Mouse (Mus musculus): ENCODE data around the gene Hip1. TPM values are rescaled to one million over a fixed set of nuclear protein-coding genes. Genes with fewer than 3 reads are reported as not detected.
A peak's percentile ranks its signal among the peaks of the same experiment; 100 is the strongest.

The Hip1 gene
- total RNA-seq (2021), result 10 to 100 TPM; 82.8 to 92.7 TPM
- long read RNA-seq, experiment 1, full-length matches to known transcripts, result 3 of 56 reads
- long read RNA-seq, experiment 1, partial matches to known transcripts, result 41 of 56 reads
- long read RNA-seq, experiment 1, other reads (novel, unspliced or antisense), result 12 of 56 reads
- long read RNA-seq, experiment 2, full-length matches to known transcripts, result 1 of 52 reads
- long read RNA-seq, experiment 2, partial matches to known transcripts, result 9 of 52 reads
- long read RNA-seq, experiment 2, other reads (novel, unspliced or antisense), result 42 of 52 reads

- peak; percentile 95 for DNase-seq
These were observed at the start of gene Hip1 for GRCm38 (mm10) chr5:135544865-135545797. Hip1 (minus strand) TSS chr5:135545120.

DNA sequence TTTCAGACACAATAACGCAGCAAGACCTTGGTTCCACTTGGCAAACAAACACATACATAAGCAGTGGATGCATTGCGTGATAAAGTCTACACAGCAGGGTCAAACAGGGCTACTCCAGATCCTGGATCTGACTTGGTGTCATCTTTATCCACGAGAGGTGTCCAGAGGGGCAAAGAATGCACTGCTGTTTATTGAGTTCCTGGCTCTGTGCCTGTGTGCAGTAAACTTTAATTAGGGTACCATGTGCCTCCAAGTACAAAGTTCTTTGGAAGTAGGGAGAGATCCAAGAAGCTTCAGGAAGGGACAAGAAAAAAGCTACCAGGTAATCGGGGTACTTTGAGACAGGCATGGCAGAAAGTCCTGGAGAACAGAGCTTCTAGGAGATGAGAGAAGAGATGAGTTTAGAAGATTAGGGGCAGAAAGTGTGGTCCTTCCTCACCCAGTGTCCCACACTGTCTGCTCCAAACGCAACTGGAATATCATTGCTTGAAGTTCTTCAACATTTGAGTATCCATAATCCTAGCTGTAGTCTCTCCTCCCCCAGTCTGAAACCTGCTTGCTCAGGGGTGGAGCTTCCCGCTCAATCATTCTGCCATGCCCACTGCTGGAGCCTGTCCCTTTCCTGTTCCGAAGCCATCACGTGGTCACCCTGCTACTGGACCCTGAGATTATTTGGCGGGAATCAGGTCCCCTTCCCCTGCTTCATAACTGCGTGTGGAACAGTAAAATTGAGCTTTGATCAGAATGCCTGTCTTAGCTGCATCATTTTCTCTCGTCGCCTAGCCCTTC is 45.3 kb upstream of the Hip1 start:
- DNase-seq, result no peak

DNA sequence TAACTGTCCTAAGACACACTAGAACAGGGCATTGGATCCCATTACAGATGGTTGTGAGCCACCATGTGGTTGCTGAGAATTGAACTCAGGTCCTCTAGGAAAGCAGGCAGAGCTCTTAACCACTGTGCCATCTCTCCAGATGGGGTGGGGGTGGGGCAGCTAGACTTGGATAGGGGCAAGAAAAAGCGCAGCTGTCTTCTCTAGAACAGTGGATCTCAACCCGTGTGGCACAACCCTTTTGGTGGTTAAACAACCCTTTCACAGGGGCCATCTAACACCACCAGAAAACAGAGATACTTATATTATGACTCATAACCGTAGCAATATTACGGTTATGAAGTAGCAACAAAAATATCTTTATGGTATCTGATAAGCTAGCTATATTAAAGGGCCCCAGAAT is 42.8 kb upstream of the Hip1 start:
- no peak for DNase-seq

DNA sequence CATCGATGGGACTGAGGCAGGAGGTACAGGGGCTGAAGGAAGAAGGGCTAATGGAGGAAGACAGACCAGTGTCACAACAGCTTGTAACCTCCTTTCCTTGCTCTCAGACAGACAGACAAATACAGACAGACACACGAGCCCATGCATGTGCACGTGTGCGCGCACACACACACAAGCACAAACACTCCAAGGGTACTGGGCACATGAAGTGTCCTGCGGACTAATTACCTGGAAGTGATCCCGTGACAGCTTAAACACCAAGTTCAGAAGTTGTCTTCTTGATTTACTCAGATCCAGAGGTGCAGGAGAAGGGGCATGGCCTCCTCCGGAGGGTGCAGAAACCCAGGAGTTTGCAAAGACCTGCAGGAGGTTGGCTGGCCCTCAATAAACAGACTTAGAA is 40.8 kb upstream of the Hip1 start:
- no peak for DNase-seq

GRCm38 (mm10) chr5:135582330-135582729 is 37.4 kb upstream of the Hip1 start:
- no peak for DNase-seq

GRCm38 (mm10) chr5:135579331-135579751 is 34.4 kb upstream of the Hip1 start:
- no peak for DNase-seq

- no peak for DNase-seq
These were observed 31.1 kb upstream of the Hip1 start for GRCm38 (mm10) chr5:135576055-135576454.

- no peak for DNase-seq
These were observed 28.1 kb upstream of the Hip1 start, which contains the start of gene Ccl24 for GRCm38 (mm10) chr5:135573006-135573405. Ccl24 (minus strand) TSS chr5:135573049.

DNA sequence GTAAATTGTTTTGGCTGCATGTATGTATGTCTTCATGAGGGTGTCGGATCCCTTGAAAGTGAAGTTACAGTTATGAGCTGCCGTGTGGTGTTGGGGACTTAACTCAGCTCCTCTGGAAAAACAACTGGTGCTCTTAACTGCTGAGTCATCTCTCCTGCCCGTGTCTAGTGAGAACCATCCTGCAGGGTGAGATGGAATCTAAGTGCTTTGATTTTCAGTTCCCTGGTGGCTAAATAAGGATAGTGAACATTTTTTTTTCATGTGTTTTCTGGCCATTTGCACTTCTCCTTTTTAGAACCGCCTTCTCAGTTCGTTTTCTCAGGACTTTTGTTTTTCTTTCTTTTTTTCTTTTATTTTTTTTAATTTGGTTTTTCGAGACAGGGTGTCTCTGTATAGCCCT is 23.8 kb upstream of the Hip1 start:
- no peak for DNase-seq

- no peak for DNase-seq
These were observed 22.8 kb upstream of the Hip1 start for GRCm38 (mm10) chr5:135567556-135568265.

DNA sequence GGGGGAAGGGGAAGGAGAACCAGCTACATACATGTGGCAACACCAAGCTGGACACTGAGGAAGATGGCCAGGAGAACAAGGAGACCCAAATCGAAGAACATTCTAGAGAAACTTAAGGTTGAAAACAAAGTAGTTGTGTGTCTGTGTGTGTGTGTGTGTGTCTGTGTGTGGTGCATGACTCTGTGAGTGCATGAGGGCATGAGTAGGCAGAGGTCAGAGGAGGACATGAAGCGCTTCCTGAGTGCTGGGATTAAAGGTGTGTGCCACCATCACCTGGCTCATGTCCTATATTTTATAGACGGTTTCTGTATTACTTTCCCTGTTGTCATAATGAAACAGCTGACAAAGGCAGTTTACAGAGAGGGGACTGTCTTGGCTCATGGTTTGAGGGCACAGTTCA is 18.5 kb upstream of the Hip1 start, which contains the start of gene Ccl26:
Ccl26 (minus strand) TSS at position 101 of the 400 bp plus-strand sequence.
- DNase-seq, result no peak

- no peak for DNase-seq
These were observed 12.8 kb upstream of the Hip1 start for GRCm38 (mm10) chr5:135557671-135558070.

- DNase-seq, result peak; percentile 54
These were observed 12.1 kb upstream of the Hip1 start for GRCm38 (mm10) chr5:135557051-135557450.

DNA sequence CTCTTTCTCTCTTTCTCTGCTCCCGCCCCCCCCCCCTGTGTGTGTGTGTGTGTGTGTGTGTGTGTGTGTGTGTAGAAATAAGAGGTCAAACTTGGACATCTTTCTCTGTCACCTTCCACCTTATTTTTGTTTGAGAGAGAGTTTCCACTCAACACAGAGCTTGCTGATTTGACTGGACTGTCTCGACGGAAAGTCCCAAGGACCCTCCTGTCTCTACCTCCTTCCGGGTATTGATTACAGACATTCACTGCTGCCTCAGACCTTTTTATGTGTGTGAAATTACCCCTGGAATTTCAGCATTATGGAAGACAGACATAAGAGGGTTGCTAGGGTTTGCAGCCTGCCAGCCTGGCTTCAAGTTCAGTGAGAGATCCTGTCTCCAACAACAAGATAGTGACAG is 11.3 kb upstream of the Hip1 start:
- no peak for DNase-seq

DNA sequence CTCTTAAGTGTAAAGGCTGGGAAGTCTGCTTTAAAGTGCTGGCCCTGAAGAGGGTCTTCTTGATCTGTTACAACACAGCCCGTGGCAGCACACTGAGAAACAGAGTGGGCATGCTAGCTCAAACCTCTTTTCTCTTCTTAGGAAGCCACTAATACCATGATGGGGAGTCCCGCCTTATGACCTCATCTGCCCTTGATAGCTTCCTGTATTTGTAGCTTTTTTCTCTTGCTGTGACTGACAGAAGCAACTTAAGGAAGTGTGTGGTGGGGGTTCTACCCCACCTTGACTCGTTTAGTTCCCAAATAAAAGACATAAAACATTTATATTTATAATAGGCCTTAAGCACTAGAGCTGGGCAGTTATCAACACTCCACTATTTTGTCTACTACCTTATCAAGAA is 6.7 kb upstream of the Hip1 start:
- DNase-seq, result no peak

- no peak for DNase-seq
These were observed 6.0 kb upstream of the Hip1 start for GRCm38 (mm10) chr5:135550910-135551309.

DNA sequence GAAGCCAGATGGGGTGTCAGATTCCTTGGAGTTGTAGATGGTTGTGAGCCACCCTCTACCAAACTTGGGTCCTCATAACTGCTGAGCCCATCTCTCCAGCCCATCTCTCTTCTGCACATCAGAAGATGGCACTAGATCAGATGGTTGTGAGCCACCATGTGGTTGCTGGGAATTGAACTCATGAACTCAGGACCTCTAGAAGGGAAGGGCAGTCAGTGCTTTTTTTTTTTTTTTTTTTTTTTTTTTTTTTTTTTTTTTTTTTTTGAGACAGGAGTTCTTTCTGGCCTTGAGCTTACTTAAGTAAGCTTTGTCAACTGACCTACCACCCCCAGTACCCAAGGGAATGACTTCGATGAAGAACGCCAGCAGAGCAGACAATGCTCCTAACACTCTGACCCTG is 3.1 kb upstream of the Hip1 start:
- DNase-seq, result no peak

DNA sequence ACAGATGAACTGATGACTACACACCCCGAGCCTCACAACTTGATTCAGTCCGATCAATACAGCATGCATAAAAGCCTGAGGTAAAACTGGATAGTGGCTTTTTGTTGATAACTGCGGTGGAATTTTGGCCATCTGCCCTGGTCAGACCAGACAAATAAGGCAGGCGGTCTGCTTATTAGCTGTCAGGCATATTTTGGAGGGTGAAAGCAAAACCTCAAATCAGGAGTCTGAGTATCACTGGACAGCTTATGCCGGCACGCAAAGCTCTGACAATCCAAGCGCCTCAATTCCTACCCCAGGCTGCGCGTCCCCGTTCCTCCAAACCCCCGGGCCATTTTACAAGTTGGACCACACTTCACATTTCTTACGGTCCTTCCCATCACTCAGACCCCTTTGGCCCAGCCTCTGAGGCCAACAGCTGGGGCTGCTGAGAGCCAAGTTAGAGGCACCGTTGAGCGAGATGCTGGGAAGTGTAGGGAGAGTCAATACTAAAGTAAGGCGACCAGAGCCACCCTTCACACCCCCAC is 825 bp downstream of the Hip1 start:
- peak; percentile 41 for DNase-seq

DNA sequence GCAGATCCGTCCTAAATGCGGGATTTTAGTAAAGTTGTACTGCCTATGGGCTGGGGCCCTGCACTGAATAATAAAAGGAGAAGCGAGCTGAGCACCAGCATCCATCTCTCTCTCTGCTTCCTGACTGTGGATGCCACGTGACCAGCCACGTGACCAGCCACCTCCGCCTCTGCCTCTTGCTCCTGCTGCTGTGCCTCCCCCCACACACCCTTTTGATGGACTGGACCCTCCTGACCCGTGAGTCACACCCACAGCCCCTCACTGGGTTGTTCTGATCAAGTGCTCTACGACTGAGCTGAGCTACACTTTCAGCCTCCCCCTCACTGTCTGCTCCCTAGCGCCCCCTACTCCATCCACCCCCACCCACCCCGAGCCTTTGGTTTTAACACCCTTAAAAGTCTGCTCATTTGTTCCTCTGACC is 7.1 kb downstream of the Hip1 start:
- no peak for DNase-seq

- DNase-seq, result no peak
These were observed 7.6 kb downstream of the Hip1 start for GRCm38 (mm10) chr5:135537326-135537725.

- DNase-seq, result no peak
These were observed 9.1 kb downstream of the Hip1 start for GRCm38 (mm10) chr5:135535867-135536266.

DNA sequence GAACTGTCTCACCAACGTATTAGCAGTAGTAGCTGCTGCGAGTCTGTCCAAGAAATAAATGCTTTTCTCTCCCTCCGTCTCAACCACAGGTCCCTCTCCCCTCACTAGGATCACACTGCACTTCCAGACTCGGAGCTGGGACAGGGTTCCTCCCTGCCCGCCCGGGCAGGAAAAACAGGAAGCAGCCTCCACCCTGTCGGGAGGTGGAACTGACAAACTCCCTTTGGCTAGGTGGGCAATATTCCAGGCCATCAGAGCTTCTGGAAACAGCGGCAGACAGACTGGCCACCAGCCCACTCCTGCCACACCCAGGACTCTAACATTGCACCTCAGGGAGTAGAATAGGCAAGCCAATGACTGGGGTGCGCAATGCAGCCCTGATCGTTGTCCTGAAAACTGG is 11.5 kb downstream of the Hip1 start:
- peak; percentile 41 for DNase-seq

All from gastrocnemius, postnatal 10 days (tissue).